ENCODE assay signal across 8 mouse cellular contexts in the genomic region with DNA sequence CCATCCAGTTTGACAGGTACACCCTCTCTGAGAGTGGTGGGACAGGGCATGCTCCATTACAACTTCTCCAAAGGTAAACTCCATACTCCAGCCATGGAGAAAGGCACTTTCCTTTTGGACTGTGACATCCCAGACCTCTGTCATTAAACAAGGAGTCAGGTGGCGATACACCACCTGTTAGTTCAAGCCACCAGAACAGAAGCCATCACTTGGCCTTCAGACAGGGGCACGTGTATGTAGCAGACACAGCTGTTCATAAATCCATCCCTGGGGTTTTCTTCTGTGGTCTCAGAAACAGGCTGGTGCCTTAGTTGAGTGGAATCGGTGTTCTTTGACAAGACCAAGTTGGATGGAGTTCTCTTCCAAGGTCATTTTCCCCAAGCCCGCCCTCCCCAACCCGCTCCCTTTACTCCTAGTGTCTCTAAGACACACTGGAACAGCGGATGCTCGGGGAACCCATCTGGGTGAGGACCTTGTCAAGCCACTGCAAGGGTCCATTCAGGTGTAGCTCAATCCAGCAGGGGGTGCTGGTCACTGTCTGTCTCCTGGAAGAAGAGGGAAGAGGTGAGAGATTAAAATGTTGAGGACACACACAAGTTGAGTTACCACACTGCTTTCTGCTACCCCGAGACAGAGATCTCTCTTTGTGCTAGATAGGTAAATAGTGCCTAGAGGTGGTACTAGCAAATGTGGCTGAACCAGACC. TPM values are rescaled to one million over a fixed set of nuclear protein-coding genes. Genes with fewer than 3 reads are reported as not detected.
DNase-seq lines count a peak whose midpoint lies in the region; ATAC-seq and TF ChIP-seq lines count a peak whose summit lies in the region.

No protein-coding gene starts in this region.

- H3K27me3 ChIP-seq in heart, postnatal 0 days (ENCODE audit: control insufficient read depth, insufficient read depth, low read length): no peaks in the 10 kb centered on the region
- H3K27me3 ChIP-seq in lung, postnatal 0 days (replicated peaks; ENCODE audit: insufficient read depth, low read length): no peaks in the 10 kb centered on the region

- no peak overlapping the region for H3K4me3 ChIP-seq in heart, postnatal 0 days (ENCODE audit: low read depth, low read length)
- H3K4me3 ChIP-seq in lung, postnatal 0 days (ENCODE audit: low read depth, low read length): no peak overlapping the region

- TF ChIP-seq CTCF in heart, postnatal 0 days (IDR thresholded peaks at IDR 0.05; ENCODE audit: low read depth): peak; percentile 60
- TF ChIP-seq CTCF in lung, postnatal 0 days (IDR thresholded peaks at IDR 0.05): peak; percentile 71

- no peak overlapping the region for H3K4me2 ChIP-seq in heart, postnatal 0 days (ENCODE audit: low read depth, low read length)
- H3K4me2 ChIP-seq in lung, postnatal 0 days (replicated peaks; ENCODE audit: low read depth, low read length): no peak overlapping the region

- H3K9me3 ChIP-seq in heart, postnatal 0 days (replicated peaks; ENCODE audit: control insufficient read depth, low read length): no peaks in the 10 kb centered on the region
- H3K9me3 ChIP-seq in lung, postnatal 0 days (ENCODE audit: low read length): no peaks in the 10 kb centered on the region

- H3K4me1 ChIP-seq in heart, postnatal 0 days (ENCODE audit: control insufficient read depth, insufficient read depth): peaks cover 6% of the 10 kb centered on the region
- H3K4me1 ChIP-seq in lung, postnatal 0 days (ENCODE audit: insufficient read depth, low read depth, low read length): no peaks in the 10 kb centered on the region

- no peak for TF ChIP-seq EP300 in heart, postnatal 0 days (IDR thresholded peaks at IDR 0.05; ENCODE audit: low read depth)
- TF ChIP-seq EP300 in lung, postnatal 0 days (IDR thresholded peaks at IDR 0.05): no peak

- no peak overlapping the region for H3K27ac ChIP-seq in heart, postnatal 0 days (ENCODE audit: low read depth)
- no peak overlapping the region for H3K27ac ChIP-seq in lung, postnatal 0 days (ENCODE audit: low read length)

- no peak for ATAC-seq in heart, postnatal 0 days (ENCODE audit: insufficient read depth, low read depth)
- no peak for ATAC-seq in lung, postnatal 0 days
- no peak for ATAC-seq in inflammation-experienced regulatory T-cells, adult 6 months

- peaks cover 48% of the 10 kb centered on the region for H3K36me3 ChIP-seq in heart, postnatal 0 days (replicated peaks; ENCODE audit: control insufficient read depth, insufficient read depth, low read length)
- peaks cover 18% of the 10 kb centered on the region for H3K36me3 ChIP-seq in lung, postnatal 0 days (ENCODE audit: insufficient read depth, low read length)

- DNase-seq in heart, postnatal 0 days (ENCODE audit: low spot score): no peak
- DNase-seq in heart, postnatal 36 days: no peak
- peak; percentile 64 for DNase-seq in 416B (ENCODE audit: low read depth)
- peak; percentile 31 for DNase-seq in R1 (ENCODE audit: low read depth, low spot score)
- DNase-seq in lung, postnatal 0 days (ENCODE audit: low spot score): peak; percentile 36
- DNase-seq in frontal cortex, postnatal 36 days (ENCODE audit: low spot score in 2 of 2): no peak
- no peak for DNase-seq in layer of hippocampus, postnatal 25 days (ENCODE audit: extremely low spot score in 1 of 2, low spot score in 1 of 2)

- intact Hi-C loops in heart, postnatal 36 days (cut with DNase I): loop anchor here (1.0 to 5.0 kb wide), 3 partner anchors 57 to 194 kb away; a partner anchor contains a TSS

- 85% methylated on average over 8 of the region's 8 CpGs for WGBS in heart, postnatal 0 days
- WGBS in lung, postnatal 0 days: 82% methylated on average over 8 of the region's 8 CpGs

- no peak overlapping the region for H3K9ac ChIP-seq in heart, postnatal 0 days (replicated peaks; ENCODE audit: low read depth, low read length)
- no peak overlapping the region for H3K9ac ChIP-seq in lung, postnatal 0 days (replicated peaks; ENCODE audit: low read depth)

RNA-seq across cellular contexts. Expression of a gene that starts 47.5 kb away (rescaled TPM):
- 12.9 and 17.9 TPM in 2 replicates for total RNA-seq in heart, postnatal 0 days (2014; rRNA removed; ENCODE audit: low replicate concordance)
- 23.3 and 23.5 TPM in 2 replicates for polyA plus RNA-seq in heart, postnatal 0 days (2015; fragmentation: Nextera tagmentation; extraction: Ambion mirVana)
- total RNA-seq in heart, postnatal 36 days (2021): 10 to 100 TPM; 16.8 to 17.7 TPM
- polyA plus RNA-seq in lung, postnatal 0 days (2015; fragmentation: Nextera tagmentation; extraction: Ambion mirVana): 17.0 and 20.5 TPM in 2 replicates
- 10 to 100 TPM; 31.0 to 49.0 (median 47.8) TPM for polyA plus RNA-seq in inflammation-experienced regulatory T-cells, adult 6 months (2017; shearing (Covaris generic))
- 10 to 100 TPM; 55.6 to 60.3 TPM for total RNA-seq in layer of hippocampus, postnatal 25 days (2021)

RNA-seq across cellular contexts. Expression of a gene that starts 47.7 kb away (rescaled TPM):
- total RNA-seq in heart, postnatal 0 days (2014; rRNA removed; ENCODE audit: low replicate concordance): not detected in 2 replicates
- 0.03 and 0.04 TPM in 2 replicates for polyA plus RNA-seq in heart, postnatal 0 days (2015; fragmentation: Nextera tagmentation; extraction: Ambion mirVana)
- total RNA-seq in heart, postnatal 36 days (2021): not detected
- polyA plus RNA-seq in lung, postnatal 0 days (2015; fragmentation: Nextera tagmentation; extraction: Ambion mirVana): 0.06 and 0.24 TPM in 2 replicates
- not detected for polyA plus RNA-seq in inflammation-experienced regulatory T-cells, adult 6 months (2017; shearing (Covaris generic))
- under 1 TPM; 0.12 to 0.25 TPM for total RNA-seq in layer of hippocampus, postnatal 25 days (2021)

Comparison
In these comparisons a context has a peak if more than half of its experiments do, and no peak if none do; other contexts are left out.
1. DNase-seq: peak in 416B (single experiment), R1 (single experiment) and lung, postnatal 0 days (single experiment); none in heart, postnatal 0 days (single experiment), heart, postnatal 36 days (0 of 2), frontal cortex, postnatal 36 days (0 of 2) and layer of hippocampus, postnatal 25 days (0 of 2).